22 mouse cellular contexts compared by ENCODE assay signal in genomic region chr2:65340839-65341238, GRCm38 (mm10). TPM values are rescaled to one million over a fixed set of nuclear protein-coding genes. Genes with fewer than 3 reads are reported as not detected.
DNase-seq lines count a peak whose midpoint lies in the region; ATAC-seq and TF ChIP-seq lines count a peak whose summit lies in the region.
"Had no signal": no experiment of that assay in that cellular context is flagged by ENCODE, and none has a peak within 500 bp of the region (broad histone marks: within the 10 kb centered on the region; RNA-seq: fewer than 3 reads in every experiment).

No protein-coding gene starts in this region.

- ATAC-seq in megakaryocyte progenitor cell, adult 5-6 weeks (replicated peaks; ENCODE audit: poor library complexity) = 0 out of 2 replicates have a peak, but pooled peaks have one; percentile 14
- ATAC-seq in stomach, postnatal 0 days (ENCODE audit: low FRiP score, low TSS enrichment) = no peak
- ATAC-seq: forebrain, embryonic 15.5 days had no signal

- H3K9ac ChIP-seq in stomach, postnatal 0 days (ENCODE audit: low read length) = no peak overlapping the region
- H3K9ac ChIP-seq: forebrain, embryonic 15.5 days; hindbrain, embryonic 15.5 days; liver, embryonic 13.5 days; stomach, embryonic 15.5 days had no signal

- TF ChIP-seq POLR2A in kidney, adult 2 months (IDR thresholded peaks at IDR 0.05; ENCODE audit: low read depth, low read length) = no peak

- H3K4me2 ChIP-seq in stomach, postnatal 0 days (replicated peaks; ENCODE audit: low read depth) = no peak overlapping the region
- H3K4me2 ChIP-seq: forebrain, embryonic 15.5 days; heart, embryonic 11.5 days; hindbrain, embryonic 15.5 days; liver, embryonic 13.5 days; stomach, embryonic 15.5 days had no signal

- DNase-seq in gastrocnemius, postnatal 14 days = peak; percentile 27
- DNase-seq in gastrocnemius, postnatal 4 days (ENCODE audit: low spot score in 2 of 2) = no peak
- DNase-seq in ES-CJ7 (ENCODE audit: low read depth, low spot score) = peak; percentile 51
- DNase-seq in thymus, postnatal 25 days = peak; percentile 64
- DNase-seq in kidney, adult 2 months = no peak
- DNase-seq in stomach, postnatal 0 days (ENCODE audit: low spot score) = no peak
- DNase-seq in layer of hippocampus, postnatal 25 days (ENCODE audit: extremely low spot score in 1 of 2, low spot score in 1 of 2) = no peak
- DNase-seq: cerebellum, postnatal 25 days; heart, postnatal 36 days; kidney, adult 11 months; kidney, postnatal 10 days; liver, embryonic 13.5 days; lung, postnatal 10 days; spleen, adult 18-20 months had no signal

- no peaks in the 10 kb centered on the region for H3K27me3 ChIP-seq in kidney, adult 2 months (replicated peaks; ENCODE audit: control insufficient read depth, insufficient read depth, low read length)
- no peaks in the 10 kb centered on the region for H3K27me3 ChIP-seq in stomach, postnatal 0 days (ENCODE audit: control insufficient read depth, insufficient read depth, low read length)
- H3K27me3 ChIP-seq: forebrain, embryonic 15.5 days; hindbrain, embryonic 15.5 days; liver, embryonic 13.5 days; stomach, embryonic 15.5 days had no signal

- TF ChIP-seq EP300 in stomach, postnatal 0 days (optimal IDR thresholded peaks at IDR 0.05) = no peak

- intact Hi-C loops in gastrocnemius, postnatal 14 days (cut with DNase I; ENCODE audit: low total_unique reads) = loop anchor here (10.0 kb wide), 1 partner anchor 376 kb away; no protein-coding TSS in a partner anchor

- no peak overlapping the region for H3K4me3 ChIP-seq in kidney, adult 2 months (ENCODE audit: insufficient read depth, low read depth, low read length)
- H3K4me3 ChIP-seq in stomach, postnatal 0 days (ENCODE audit: low read depth, low read length) = no peak overlapping the region
- H3K4me3 ChIP-seq: erythroblast, embryonic 14.5 days; forebrain, embryonic 15.5 days; hindbrain, embryonic 15.5 days; layer of hippocampus, adult 2 months; liver, embryonic 13.5 days; stomach, embryonic 15.5 days had no signal

- 97% methylated on average over 3 of the region's 3 CpGs for WGBS in kidney, adult 2 months
- WGBS in stomach, postnatal 0 days = 77% methylated on average over 3 of the region's 3 CpGs

- H3K9me3 ChIP-seq in stomach, postnatal 0 days (ENCODE audit: control insufficient read depth, low read length) = no peaks in the 10 kb centered on the region
- H3K9me3 ChIP-seq: forebrain, embryonic 15.5 days; hindbrain, embryonic 15.5 days; liver, embryonic 13.5 days; stomach, embryonic 15.5 days had no signal

- H3K27ac ChIP-seq in kidney, adult 2 months (ENCODE audit: insufficient read depth, low read depth, low read length) = no peak overlapping the region
- H3K27ac ChIP-seq in stomach, postnatal 0 days (replicated peaks) = no peak overlapping the region
- H3K27ac ChIP-seq: forebrain, embryonic 15.5 days; hindbrain, embryonic 15.5 days; layer of hippocampus, adult 2 months; liver, embryonic 13.5 days; stomach, embryonic 15.5 days had no signal

- no peaks in the 10 kb centered on the region for H3K36me3 ChIP-seq in kidney, adult 2 months (ENCODE audit: control insufficient read depth, insufficient read depth, low read length)
- H3K36me3 ChIP-seq in stomach, postnatal 0 days (ENCODE audit: control insufficient read depth, insufficient read depth, low read length) = no peaks in the 10 kb centered on the region
- H3K36me3 ChIP-seq: forebrain, embryonic 15.5 days; hindbrain, embryonic 15.5 days; liver, embryonic 13.5 days; stomach, embryonic 15.5 days had no signal

- TF ChIP-seq CTCF in kidney, adult 2 months (conservative IDR thresholded peaks at IDR 0.05; ENCODE audit: insufficient read depth, insufficient read length, low read depth, low read length) = no peak
- no peak for TF ChIP-seq CTCF in stomach, postnatal 0 days (IDR thresholded peaks at IDR 0.05; ENCODE audit: low read depth)

- no peaks in the 10 kb centered on the region for H3K4me1 ChIP-seq in kidney, adult 2 months (ENCODE audit: control insufficient read depth, insufficient read depth, low read length)
- H3K4me1 ChIP-seq in stomach, postnatal 0 days (replicated peaks; ENCODE audit: control insufficient read depth, insufficient read depth) = no peaks in the 10 kb centered on the region
- H3K4me1 ChIP-seq: forebrain, embryonic 15.5 days; stomach, embryonic 15.5 days had no signal

RNA-seq across cellular contexts. Expression of gene Slc38a11, which starts 23.0 kb away (rescaled TPM):
- 1 to 10 TPM in 1 of 2 experiments, under 1 TPM in 1; 0.97 to 1.2 TPM for total RNA-seq in gastrocnemius, postnatal 14 days (2021)
- total RNA-seq in gastrocnemius, postnatal 4 days (2021) = under 1 TPM; 0.41 to 0.86 TPM
- not detected in 2 replicates for total RNA-seq in megakaryocyte progenitor cell, adult 5-6 weeks (2015)
- total RNA-seq in megakaryocyte progenitor cell, adult 5-6 weeks (2017) = not detected in 2 replicates
- 0.80 and 0.83 TPM in 2 replicates for polyA plus RNA-seq in kidney, adult 2 months (2012; rRNA removed)
- 0.34 and 0.50 TPM in 2 replicates for polyA plus RNA-seq in stomach, postnatal 0 days (2015; fragmentation: Nextera tagmentation; extraction: Ambion mirVana)
- total RNA-seq in layer of hippocampus, postnatal 25 days (2021) = 1 to 10 TPM; 2.3 to 3.7 TPM
- polyA plus RNA-seq: embryonic facial prominence, embryonic 11.5 days; erythroblast, embryonic 14.5 days; heart, embryonic 11.5 days; liver, embryonic 13.5 days had no signal

Comparison
In these comparisons a context has a peak if more than half of its experiments do, and no peak if none do; other contexts are left out.
1. DNase-seq: peak in gastrocnemius, postnatal 14 days (single experiment), ES-CJ7 (single experiment) and thymus, postnatal 25 days (single experiment); none in gastrocnemius, postnatal 4 days (0 of 2), kidney, adult 2 months (single experiment), stomach, postnatal 0 days (single experiment) and layer of hippocampus, postnatal 25 days (0 of 2).